Mouse (Mus musculus) hindbrain, embryonic 16.5 days (tissue): Measurements from ENCODE around the gene Aldh3b3. TPM values are rescaled to one million over a fixed set of nuclear protein-coding genes. Genes with fewer than 3 reads are reported as not detected.
"Not testable (repeated sequence)": the region's sequence is repeated elsewhere in the genome, so short reads cannot be mapped to it uniquely, and the experiment has no call there.

Experiments
- ATAC-seq: fragments of 200-750 bp; cut with Nextera tagmentation; 2 replicates; pipeline ENCODE4 v1.8.0; 2017; ENCODE audit warnings: moderate TSS enrichment, moderate library complexity
- H3K27ac ChIP-seq: fragments of 300-500 bp; sonication (generic); 2 replicates; pipeline ENCODE4 v1.5.1; 2014; ENCODE audit warnings: low read depth, mild to moderate bottlenecking, control low read depth, low read length, moderate library complexity
- H3K27me3 ChIP-seq: fragments of 300-500 bp; sonication (generic); replicated peaks from 2 replicates; pipeline ENCODE4 v1.6.1; 2014; ENCODE audit warnings: low read length; ENCODE audit not compliant: control insufficient read depth, insufficient read depth
- H3K36me3 ChIP-seq: fragments of 300-500 bp; sonication (generic); 2 replicates; pipeline ENCODE4 v1.6.1; 2014; ENCODE audit warnings: mild to moderate bottlenecking, low read length, moderate library complexity, mixed read lengths; ENCODE audit not compliant: control insufficient read depth, insufficient read depth
- H3K4me1 ChIP-seq: fragments of 300-500 bp; sonication (generic); 2 replicates; pipeline ENCODE4 v1.6.1; 2014; ENCODE audit warnings: low read depth, low read length; ENCODE audit not compliant: control insufficient read depth, insufficient read depth
- H3K4me2 ChIP-seq: fragments of 300-500 bp; sonication (generic); 2 replicates; pipeline ENCODE4 v1.6.1; 2014; ENCODE audit warnings: mild to moderate bottlenecking, low read length, control low read depth, moderate library complexity
- H3K4me3 ChIP-seq: fragments of 300-500 bp; sonication (generic); 2 replicates; pipeline ENCODE4 v1.5.1; 2014; ENCODE audit warnings: mild to moderate bottlenecking, low read length, control low read depth, moderate library complexity
- H3K9ac ChIP-seq: fragments of 300-500 bp; sonication (generic); 2 replicates; pipeline ENCODE4 v1.6.1; 2014; ENCODE audit warnings: low read depth, mild to moderate bottlenecking, control low read depth, low read length, moderate library complexity
- H3K9me3 ChIP-seq: fragments of 300-500 bp; sonication (generic); 2 replicates; pipeline ENCODE4 v1.6.1; 2014; ENCODE audit warnings: mild to moderate bottlenecking, low read length, moderate library complexity; ENCODE audit not compliant: control insufficient read depth
- WGBS: fragments of 180-500 bp; shearing (Covaris S2); extraction: QIAGEN DNeasy Blood & Tissue Kit; methylation state at CpG from one replicate; pipeline ENCODE4 v1.1.7; 2014; 5-methylcytosine and 5-hydroxymethylcytosine counted together
- polyA plus RNA-seq: library from polyadenylated mRNA; unstranded; fragments of >200 nt; fragmentation: Nextera tagmentation; extraction: Ambion mirVana; gene quantifications from 2 replicates; pipeline ENCODE4 v1.2.1, GENCODE M21; 2015

Aldh3b3 gene
- polyA plus RNA-seq, 1 experiment from 2014 or later, result not detected

- Histone ChIP-seq H3K9ac (no peak overlapping the region), H3K27ac (no peak overlapping the region), H3K4me2 (no peak overlapping the region), H3K36me3 (no peaks in the 10 kb centered on the region), H3K9me3 (no peaks in the 10 kb centered on the region), H3K27me3 (no peaks in the 10 kb centered on the region), H3K4me1 (no peaks in the 10 kb centered on the region), H3K4me3 (no peak overlapping the region)
- 9% methylated on average over 2 of the region's 2 CpGs for WGBS
- ATAC-seq, result no peak
Observed at GRCm38 (mm10) chr19:3962469-3962868, 4.0 kb downstream of the Aldh3b3 start.

GRCm38 (mm10) chr19:3964030-3964429 is 5.6 kb downstream of the Aldh3b3 start:
- Histone ChIP-seq H3K4me2 (no peak overlapping the region), H3K36me3 (no peaks in the 10 kb centered on the region), H3K27me3 (no peaks in the 10 kb centered on the region), H3K4me1 (no peaks in the 10 kb centered on the region), H3K27ac (no peak overlapping the region), H3K9ac (no peak overlapping the region), H3K9me3 (no peaks in the 10 kb centered on the region), H3K4me3 (no peak overlapping the region)
- WGBS, result 87% methylated on average over 4 of the region's 4 CpGs
- no peak for ATAC-seq

GRCm38 (mm10) chr19:3966330-3967075 is 8.1 kb downstream of the Aldh3b3 start:
- Histone ChIP-seq H3K27ac (no peak overlapping the region), H3K36me3 (no peaks in the 10 kb centered on the region), H3K27me3 (no peaks in the 10 kb centered on the region), H3K9ac (no peak overlapping the region), H3K9me3 (no peaks in the 10 kb centered on the region), H3K4me2 (no peak overlapping the region), H3K4me1 (no peaks in the 10 kb centered on the region), H3K4me3 (no peak overlapping the region)
- 70% methylated on average over 11 of the region's 11 CpGs for WGBS
- ATAC-seq, result no peak

- whole genome bisulfite sequencing, result 71% methylated on average over 3 of the region's 3 CpGs
- Histone ChIP-seq H3K9me3 (no peaks in the 10 kb centered on the region), H3K4me1 (no peaks in the 10 kb centered on the region), H3K27ac (no peak overlapping the region), H3K4me2 (no peak overlapping the region), H3K4me3 (no peak overlapping the region), H3K36me3 (no peaks in the 10 kb centered on the region), H3K27me3 (no peaks in the 10 kb centered on the region), H3K9ac (no peak overlapping the region)
- no peak for ATAC-seq
Observed at GRCm38 (mm10) chr19:3967258-3967657, 8.8 kb downstream of the Aldh3b3 start.

GRCm38 (mm10) chr19:3972229-3972628 is 13.8 kb downstream of the Aldh3b3 start, which contains the start of gene Aldh3b2:
Aldh3b2 (plus strand) TSS chr19:3972328.
- H3K4me3 ChIP-seq, result no peak within 1 kb of the TSS
- no peak within 1 kb of the TSS for H3K27ac ChIP-seq
- no peak for ATAC-seq
- H3K9me3 ChIP-seq, result no peaks in the 10 kb centered on the region
- WGBS, result 54% methylated on average over 9 of the region's 9 CpGs
- no peak within 1 kb of the TSS for H3K4me2 ChIP-seq
- no peak within 1 kb of the TSS for H3K9ac ChIP-seq
- no peaks in the 10 kb centered on the region for H3K36me3 ChIP-seq
- H3K4me1 ChIP-seq, result no peaks in the 10 kb centered on the region
- no peaks in the 10 kb centered on the region for H3K27me3 ChIP-seq

GRCm38 (mm10) chr19:3974608-3975007 is 16.2 kb downstream of the Aldh3b3 start:
- H3K27me3 ChIP-seq, H3K4me3 ChIP-seq, H3K36me3 ChIP-seq, H3K9ac ChIP-seq, H3K4me1 ChIP-seq, H3K9me3 ChIP-seq, ATAC-seq, H3K4me2 ChIP-seq, H3K27ac ChIP-seq: not testable (repeated sequence)
- WGBS, result 75% methylated on average over 6 of the region's 6 CpGs

GRCm38 (mm10) chr19:3975866-3976265 is 17.4 kb downstream of the Aldh3b3 start:
- 81% methylated on average over 2 of the region's 2 CpGs for WGBS
- Histone ChIP-seq H3K27me3 (no peaks in the 10 kb centered on the region), H3K27ac (no peak overlapping the region), H3K36me3 (no peaks in the 10 kb centered on the region), H3K9me3 (no peaks in the 10 kb centered on the region), H3K4me1 (no peaks in the 10 kb centered on the region), H3K4me2 (no peak overlapping the region), H3K4me3 (no peak overlapping the region), H3K9ac (no peak overlapping the region)
- no peak for ATAC-seq

- peak; percentile 81 for ATAC-seq
Observed at GRCm38 (mm10) chr19:3980309-3980708, 21.9 kb downstream of the Aldh3b3 start.

GRCm38 (mm10) chr19:3980917-3981316 is 22.5 kb downstream of the Aldh3b3 start:
- no peak for ATAC-seq

More at GRCm38 (mm10) chr19:3980309-3980708, 21.9 kb downstream of the Aldh3b3 start:
- H3K4me1 ChIP-seq, result 0 out of 2 replicates have a peak, but pooled peaks cover 3% of the 10 kb centered on the region
- H3K9me3 ChIP-seq, result no peaks in the 10 kb centered on the region
- H3K27ac ChIP-seq, result no peak overlapping the region
- 12% methylated on average over 4 of the region's 4 CpGs for WGBS
- no peaks in the 10 kb centered on the region for H3K27me3 ChIP-seq
- no peak overlapping the region for H3K4me3 ChIP-seq
- H3K4me2 ChIP-seq, result no peak overlapping the region
- H3K9ac ChIP-seq, result no peak overlapping the region
- no peaks in the 10 kb centered on the region for H3K36me3 ChIP-seq

More at GRCm38 (mm10) chr19:3980917-3981316, 22.5 kb downstream of the Aldh3b3 start:
- no peaks in the 10 kb centered on the region for H3K36me3 ChIP-seq
- WGBS, result 80% methylated on average over 9 of the region's 9 CpGs
- H3K9me3 ChIP-seq, result no peaks in the 10 kb centered on the region
- H3K27me3 ChIP-seq, result no peaks in the 10 kb centered on the region
- H3K27ac ChIP-seq, result no peak overlapping the region
- no peak overlapping the region for H3K4me3 ChIP-seq
- 0 out of 2 replicates have a peak, but pooled peaks cover 3% of the 10 kb centered on the region for H3K4me1 ChIP-seq
- no peak overlapping the region for H3K9ac ChIP-seq
- no peak overlapping the region for H3K4me2 ChIP-seq
